Comparison of ENCODE assay signal across 8 mouse cellular contexts in genomic region chr15:93276276-93276675, GRCm38 (mm10). TPM values are rescaled to one million over a fixed set of nuclear protein-coding genes. Genes with fewer than 3 reads are reported as not detected.
DNase-seq lines count a peak whose midpoint lies in the region; ATAC-seq and TF ChIP-seq lines count a peak whose summit lies in the region.

No protein-coding gene starts in this region.

- TF ChIP-seq POLR2A in small intestine, adult 2 months (IDR thresholded peaks at IDR 0.05; ENCODE audit: low read depth, low read length): no peak

- TF ChIP-seq CTCF in liver, postnatal 0 days (IDR thresholded peaks at IDR 0.05; ENCODE audit: low read depth): no peak
- TF ChIP-seq CTCF in small intestine, adult 2 months (IDR thresholded peaks at IDR 0.05; ENCODE audit: extremely low read depth, insufficient read length, insufficient replicate concordance, low read depth, low read length): no peak

- H3K9ac ChIP-seq in liver, postnatal 0 days (replicated peaks): peak overlapping the region; percentile 77; the same call in 1 of the 2 replicates

- H3K9me3 ChIP-seq in liver, postnatal 0 days (ENCODE audit: low read length): no peaks in the 10 kb centered on the region

- no peak for TF ChIP-seq EP300 in liver, postnatal 0 days (IDR thresholded peaks at IDR 0.05; ENCODE audit: low read depth)

- ATAC-seq in erythroblast, adult 5-6 weeks (replicated peaks; ENCODE audit: low FRiP score, poor library complexity, severe bottlenecking): peak; percentile 30
- ATAC-seq in liver, postnatal 0 days: no peak

- peak overlapping the region; percentile 82; the same call in 1 of the 2 replicates for H3K27ac ChIP-seq in liver, postnatal 0 days (ENCODE audit: low read depth)
- H3K27ac ChIP-seq in small intestine, adult 2 months (ENCODE audit: insufficient read depth, low read depth, low read length): no peak overlapping the region

- no peaks in the 10 kb centered on the region; the same call in 1 of the 2 replicates for H3K36me3 ChIP-seq in liver, postnatal 0 days (replicated peaks; ENCODE audit: insufficient read depth, low read length)
- H3K36me3 ChIP-seq in small intestine, adult 2 months (ENCODE audit: control insufficient read depth, insufficient read depth, low read length): no peaks in the 10 kb centered on the region

- WGBS in liver, postnatal 0 days (ENCODE audit: insufficient replicate concordance): 8% methylated on average over 14 of the region's 14 CpGs
- under 1% methylated on average over 14 of the region's 14 CpGs for WGBS in small intestine, adult 2 months

- DNase-seq in adrenal gland, adult (ENCODE audit: inconsistent age in 2 of 2, low spot score in 1 of 2): peak; percentile 47 to 83
- DNase-seq in adrenal gland, adult 18-20 months (ENCODE audit: low spot score in 2 of 2): no peak
- DNase-seq in Muller cell, postnatal 12 days (ENCODE audit: inconsistent ontology term): peak; percentile 34
- DNase-seq in induced T-regulatory cell, adult 2 months (ENCODE audit: low read depth): peak; percentile 44
- DNase-seq in liver, postnatal 0 days: peak; percentile 25
- DNase-seq in spleen, adult 18-20 months: no peak

- H3K4me3 ChIP-seq in liver, postnatal 0 days (ENCODE audit: low read depth, low read length): peak overlapping the region; percentile 88
- peak overlapping the region; percentile 4; the same call in 1 of the 2 replicates for H3K4me3 ChIP-seq in small intestine, adult 2 months (ENCODE audit: low read depth, low read length)

- peak overlapping the region; percentile 91 for H3K4me2 ChIP-seq in liver, postnatal 0 days (ENCODE audit: low read depth, low read length)

- peaks cover 20% of the 10 kb centered on the region for H3K4me1 ChIP-seq in liver, postnatal 0 days (ENCODE audit: insufficient read depth)
- peaks cover 9% of the 10 kb centered on the region for H3K4me1 ChIP-seq in small intestine, adult 2 months (ENCODE audit: control insufficient read depth, insufficient read depth, insufficient read length, low read length)

- no peaks in the 10 kb centered on the region for H3K27me3 ChIP-seq in liver, postnatal 0 days (ENCODE audit: insufficient read depth, low read length)
- no peaks in the 10 kb centered on the region for H3K27me3 ChIP-seq in small intestine, adult 2 months (ENCODE audit: control insufficient read depth, insufficient read depth, low read length)

RNA-seq across cellular contexts. Expression of gene Gxylt1, which starts 1.3 kb away (rescaled TPM):
- total RNA-seq in adrenal gland, adult 18-20 months (2021): 10 to 100 TPM; 32.2 to 36.6 TPM
- 6.9 and 9.2 TPM in 2 replicates for total RNA-seq in erythroblast, adult 5-6 weeks (2015; ENCODE audit: low replicate concordance)
- 8.4 and 11.0 TPM in 2 replicates for total RNA-seq in erythroblast, adult 5-6 weeks (2017; ENCODE audit: low replicate concordance)
- polyA plus RNA-seq in liver, postnatal 0 days (2015; fragmentation: Nextera tagmentation; extraction: Ambion mirVana): 1.8 and 2.0 TPM in 2 replicates
- polyA plus RNA-seq in small intestine, adult 2 months (2012; rRNA removed): 0.41 and 0.96 TPM in 2 replicates

Comparison
In these comparisons a context has a peak if more than half of its experiments do, and no peak if none do; other contexts are left out.
1. DNase-seq: peak in adrenal gland, adult (2 of 2), Muller cell, postnatal 12 days (single experiment), induced T-regulatory cell, adult 2 months (single experiment) and liver, postnatal 0 days (single experiment); none in adrenal gland, adult 18-20 months (0 of 2) and spleen, adult 18-20 months (0 of 2).